Comparison of ENCODE assay signal across 14 mouse cellular contexts in the genomic region with DNA sequence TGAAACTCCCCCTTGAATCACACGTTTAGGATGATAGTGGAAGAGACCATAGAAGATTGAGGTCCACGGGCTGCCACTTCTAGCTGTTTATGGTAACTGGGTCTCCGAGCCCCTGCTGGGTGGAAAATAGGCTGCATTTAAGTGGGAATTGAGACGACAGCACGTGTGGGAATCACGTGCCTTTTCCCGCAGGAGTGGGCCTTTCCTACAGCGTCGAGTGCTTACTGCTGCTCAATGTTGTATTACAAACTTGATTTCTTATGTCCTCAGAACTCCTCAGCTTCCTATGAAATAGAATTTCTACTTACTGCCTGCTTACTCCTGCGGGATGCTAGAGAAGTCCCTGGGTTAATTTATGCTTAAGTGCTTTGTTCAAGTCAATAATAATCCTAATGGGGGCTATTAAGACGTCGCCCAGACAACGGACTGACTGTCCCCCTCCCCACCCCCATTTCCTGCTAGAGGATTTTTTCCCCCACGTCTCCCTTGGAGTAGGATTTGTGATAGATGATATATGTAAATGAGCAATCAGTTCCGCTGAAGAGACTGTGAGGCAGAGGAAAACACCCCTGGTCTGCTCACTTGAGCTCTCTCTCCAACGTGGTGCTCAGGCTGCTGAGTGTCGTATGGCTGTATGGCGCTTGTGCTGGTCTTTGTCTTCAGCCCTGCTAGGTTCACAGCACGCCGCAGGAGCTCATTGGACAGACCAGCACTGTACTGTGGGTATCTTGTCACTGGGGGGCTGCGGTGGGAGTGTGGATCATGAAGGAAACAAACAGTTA. TPM values are rescaled to one million over a fixed set of nuclear protein-coding genes. Genes with fewer than 3 reads are reported as not detected.
A peak's percentile ranks its signal among the peaks of the same experiment; 100 is the strongest.
DNase-seq lines count a peak whose midpoint lies in the region; ATAC-seq and TF ChIP-seq lines count a peak whose summit lies in the region.
"Had no signal": no experiment of that assay in that cellular context is flagged by ENCODE, and none has a peak within 500 bp of the region (broad histone marks: within the 10 kb centered on the region; RNA-seq: fewer than 3 reads in every experiment).

No protein-coding gene starts in this region.

- no peak overlapping the region for H3K4me3 ChIP-seq in kidney, postnatal 0 days (replicated peaks; ENCODE audit: low read depth, low read length)
- H3K4me3 ChIP-seq in forebrain, embryonic 10.5 days, result no peak overlapping the region
- H3K4me3 ChIP-seq in hindbrain, postnatal 0 days (ENCODE audit: low read length), result no peak overlapping the region
- 0 out of 2 replicates have a peak overlapping the region, but pooled peaks have one; percentile 6 for H3K4me3 ChIP-seq in neural tube, embryonic 15.5 days (replicated peaks)
- H3K4me3 ChIP-seq: heart, embryonic 13.5 days; limb, embryonic 15.5 days; megakaryocyte, embryonic 14.5 days had no signal

- H3K9me3 ChIP-seq in kidney, postnatal 0 days (replicated peaks; ENCODE audit: low read length), result no peaks in the 10 kb centered on the region
- H3K9me3 ChIP-seq in forebrain, embryonic 10.5 days, result no peaks in the 10 kb centered on the region
- no peaks in the 10 kb centered on the region for H3K9me3 ChIP-seq in hindbrain, postnatal 0 days (ENCODE audit: low read length)
- H3K9me3 ChIP-seq in neural tube, embryonic 15.5 days (replicated peaks), result no peaks in the 10 kb centered on the region
- H3K9me3 ChIP-seq: heart, embryonic 13.5 days; limb, embryonic 15.5 days had no signal

- DNase-seq in kidney, postnatal 0 days (ENCODE audit: low spot score), result peak; percentile 44
- DNase-seq in kidney, postnatal 14 days, result no peak
- no peak for DNase-seq in forebrain, embryonic 10.5 days (ENCODE audit: extremely low spot score, low spot score)
- peak; percentile 61 for DNase-seq in hindbrain, postnatal 0 days (ENCODE audit: low spot score)
- no peak for DNase-seq in left cerebral cortex, postnatal 10 days (ENCODE audit: extremely low spot score in 1 of 2, low spot score in 2 of 2)
- no peak for DNase-seq in left cerebral cortex, adult 11 months (ENCODE audit: low spot score)
- DNase-seq in adrenal gland, adult 8-10 months, result no peak
- DNase-seq: kidney, postnatal 25 days had no signal

- intact Hi-C loops in left cerebral cortex, postnatal 10 days (cut with DNase I), result loop anchor here (5.0 to 10.0 kb wide), 2 partner anchors 86 to 678 kb away; no protein-coding TSS in a partner anchor

- no peaks in the 10 kb centered on the region for H3K27me3 ChIP-seq in kidney, postnatal 0 days (ENCODE audit: insufficient read depth, low read length)
- H3K27me3 ChIP-seq in forebrain, embryonic 10.5 days (ENCODE audit: poor library complexity, severe bottlenecking), result no peaks in the 10 kb centered on the region
- no peaks in the 10 kb centered on the region for H3K27me3 ChIP-seq in hindbrain, postnatal 0 days (ENCODE audit: insufficient read depth, low read length)
- H3K27me3 ChIP-seq in neural tube, embryonic 15.5 days (replicated peaks), result no peaks in the 10 kb centered on the region
- H3K27me3 ChIP-seq: heart, embryonic 13.5 days; limb, embryonic 15.5 days; megakaryocyte, embryonic 14.5 days had no signal

- H3K36me3 ChIP-seq in kidney, postnatal 0 days (ENCODE audit: insufficient read depth, low read length), result no peaks in the 10 kb centered on the region
- H3K36me3 ChIP-seq in forebrain, embryonic 10.5 days (replicated peaks), result no peaks in the 10 kb centered on the region
- no peaks in the 10 kb centered on the region for H3K36me3 ChIP-seq in hindbrain, postnatal 0 days (ENCODE audit: insufficient read depth, low read length)
- H3K36me3 ChIP-seq in neural tube, embryonic 15.5 days, result no peaks in the 10 kb centered on the region
- H3K36me3 ChIP-seq: heart, embryonic 13.5 days; limb, embryonic 15.5 days had no signal

- no peaks in the 10 kb centered on the region for H3K4me1 ChIP-seq in kidney, postnatal 0 days (replicated peaks; ENCODE audit: insufficient read depth, low read length)
- H3K4me1 ChIP-seq in forebrain, embryonic 10.5 days, result peaks cover 18% of the 10 kb centered on the region
- no peaks in the 10 kb centered on the region; the same call in 1 of the 2 replicates for H3K4me1 ChIP-seq in hindbrain, postnatal 0 days (ENCODE audit: insufficient read depth, low read length)
- peaks cover 20% of the 10 kb centered on the region for H3K4me1 ChIP-seq in neural tube, embryonic 15.5 days
- H3K4me1 ChIP-seq: heart, embryonic 13.5 days; limb, embryonic 15.5 days; megakaryocyte, embryonic 14.5 days had no signal

- no peak for TF ChIP-seq CTCF in kidney, postnatal 0 days (IDR thresholded peaks at IDR 0.05; ENCODE audit: low read depth)
- TF ChIP-seq CTCF in hindbrain, postnatal 0 days (IDR thresholded peaks at IDR 0.05; ENCODE audit: low read depth), result peak; percentile 5; the same call in 1 of the 2 replicates

- 39% methylated on average over 21 of the region's 21 CpGs for WGBS in kidney, postnatal 0 days
- WGBS in forebrain, embryonic 10.5 days, result 72% methylated on average over 21 of the region's 21 CpGs
- 13% methylated on average over 21 of the region's 21 CpGs for WGBS in hindbrain, postnatal 0 days
- WGBS in neural tube, embryonic 15.5 days, result 10% methylated on average over 21 of the region's 21 CpGs

- 0 out of 2 replicates have a peak, but pooled peaks have one; percentile 15 for ATAC-seq in kidney, postnatal 0 days (replicated peaks; ENCODE audit: low FRiP score, low read depth)
- ATAC-seq in hindbrain, postnatal 0 days, result peak; percentile 82
- peak; percentile 90 for ATAC-seq in neural tube, embryonic 15.5 days (ENCODE audit: low FRiP score)

- no peak overlapping the region for H3K27ac ChIP-seq in kidney, postnatal 0 days
- H3K27ac ChIP-seq in forebrain, embryonic 10.5 days, result peak overlapping the region; percentile 60
- H3K27ac ChIP-seq in hindbrain, postnatal 0 days, result peak overlapping the region; percentile 20; the same call in 1 of the 2 replicates
- peak overlapping the region; percentile 58 for H3K27ac ChIP-seq in neural tube, embryonic 15.5 days (replicated peaks)
- H3K27ac ChIP-seq: heart, embryonic 13.5 days; limb, embryonic 15.5 days; stomach, postnatal 0 days had no signal

- H3K9ac ChIP-seq in kidney, postnatal 0 days (ENCODE audit: low read depth, low read length), result no peak overlapping the region
- H3K9ac ChIP-seq in hindbrain, postnatal 0 days (replicated peaks; ENCODE audit: low read length), result no peak overlapping the region
- H3K9ac ChIP-seq in neural tube, embryonic 15.5 days (replicated peaks), result no peak overlapping the region
- H3K9ac ChIP-seq: heart, embryonic 13.5 days; limb, embryonic 15.5 days had no signal

- H3K4me2 ChIP-seq in kidney, postnatal 0 days (ENCODE audit: low read length), result no peak overlapping the region
- peak overlapping the region; percentile 36 for H3K4me2 ChIP-seq in hindbrain, postnatal 0 days (ENCODE audit: low read depth, low read length)
- H3K4me2 ChIP-seq in neural tube, embryonic 15.5 days, result peak overlapping the region; percentile 40
- H3K4me2 ChIP-seq: heart, embryonic 13.5 days; limb, embryonic 15.5 days had no signal

RNA-seq across cellular contexts. Expression of gene Gm11077, which starts 40.0 kb away (rescaled TPM):
- polyA plus RNA-seq in kidney, postnatal 0 days (2015; fragmentation: Nextera tagmentation; extraction: Ambion mirVana), result not detected in 2 replicates
- not detected in 2 replicates for polyA plus RNA-seq in forebrain, embryonic 10.5 days (2016; fragmentation: Nextera tagmentation; extraction: Ambion mirVana)
- total RNA-seq in hindbrain, postnatal 0 days (2014; rRNA removed), result not detected in 2 replicates
- not detected in 2 replicates for polyA plus RNA-seq in hindbrain, postnatal 0 days (2015; fragmentation: Nextera tagmentation; extraction: Ambion mirVana)
- not detected in 2 replicates for polyA plus RNA-seq in neural tube, embryonic 15.5 days (2015; fragmentation: Nextera tagmentation; extraction: Ambion mirVana)
- total RNA-seq in left cerebral cortex, postnatal 10 days (2021), result not detected
- total RNA-seq in adrenal gland, adult 8-10 months (2022), result not detected
- polyA plus RNA-seq: frontal cortex, adult 2 months; heart, embryonic 13.5 days; limb, embryonic 15.5 days; stomach, postnatal 0 days had no signal

Comparison
In these comparisons a context has a peak if more than half of its experiments do, and no peak if none do; other contexts are left out.
1. DNase-seq: peak in kidney, postnatal 0 days (single experiment) and hindbrain, postnatal 0 days (single experiment); none in kidney, postnatal 14 days (single experiment), forebrain, embryonic 10.5 days (single experiment), left cerebral cortex, postnatal 10 days (0 of 2), left cerebral cortex, adult 11 months (single experiment) and adrenal gland, adult 8-10 months (single experiment).
2. ATAC-seq: peak in every context shown above with its lines; median percentile 90 in neural tube, embryonic 15.5 days; 82 in hindbrain, postnatal 0 days; 15 in kidney, postnatal 0 days.